Mouse (Mus musculus): ENCODE data around the gene Ift122.

GRCm38 (mm10) chr6:115865246-115865645, 12.0 kb downstream of the Ift122 start:
- TF ChIP-seq NANOG (IDR thresholded peaks at IDR 0.05; ENCODE audit: borderline replicate concordance, low read length) (no peak), CTCF (conservative IDR thresholded peaks at IDR 0.05; ENCODE audit: low read length) (no peak)
